Mouse (Mus musculus) midbrain, postnatal 0 days (tissue): Measurements from ENCODE around the gene Paqr7. TPM values are rescaled to one million over a fixed set of nuclear protein-coding genes. Genes with fewer than 3 reads are reported as not detected.

Source experiments
- ATAC-seq: fragments of 200-750 bp; cut with Nextera tagmentation; 2 replicates; pipeline ENCODE4 v1.8.0; 2017; ENCODE audit warnings: moderate number of reproducible peaks, mild to moderate bottlenecking, moderate TSS enrichment, moderate library complexity; ENCODE audit not compliant: low FRiP score
- DNase-seq: peaks from one replicate; pipeline ENCODE4 v3.0.0-alpha.2; 2015; ENCODE audit warnings: low spot score
- H3K27ac ChIP-seq: fragments of 300-500 bp; sonication (generic); 2 replicates; pipeline ENCODE4 v1.5.1; 2014; ENCODE audit warnings: low read depth, mild to moderate bottlenecking, low read length, mixed read lengths
- H3K27me3 ChIP-seq: fragments of 300-500 bp; sonication (generic); 2 replicates; pipeline ENCODE4 v1.6.1; 2014; ENCODE audit warnings: low read length, control low read depth, mixed read lengths; ENCODE audit not compliant: insufficient read depth
- H3K36me3 ChIP-seq: fragments of 300-500 bp; sonication (generic); 2 replicates; pipeline ENCODE4 v1.6.1; 2014; ENCODE audit warnings: low read length, control low read depth, mixed read lengths; ENCODE audit not compliant: insufficient read depth
- H3K4me1 ChIP-seq: fragments of 300-500 bp; sonication (generic); 2 replicates; pipeline ENCODE4 v1.6.1; 2014; ENCODE audit warnings: mild to moderate bottlenecking, control low read depth, antibody characterized with exemption, low read length, mixed read lengths; ENCODE audit not compliant: insufficient read depth
- H3K4me2 ChIP-seq: fragments of 300-500 bp; sonication (generic); 2 replicates; pipeline ENCODE4 v1.6.1; 2014; ENCODE audit warnings: low read depth, mild to moderate bottlenecking, low read length, mixed read lengths; ENCODE audit not compliant: poor library complexity, severe bottlenecking
- H3K4me3 ChIP-seq: fragments of 300-500 bp; sonication (generic); 2 replicates; pipeline ENCODE4 v1.5.1; 2014; ENCODE audit warnings: low read depth, mild to moderate bottlenecking, low read length, moderate library complexity
- H3K9ac ChIP-seq: fragments of 300-500 bp; sonication (generic); replicated peaks from 2 replicates; pipeline ENCODE4 v1.6.1; 2014; ENCODE audit warnings: mild to moderate bottlenecking, low read length, moderate library complexity, mixed read lengths; ENCODE audit not compliant: poor library complexity, severe bottlenecking
- H3K9me3 ChIP-seq: fragments of 300-500 bp; sonication (generic); 2 replicates; pipeline ENCODE4 v1.6.1; 2016; ENCODE audit warnings: low read length, control low read depth
- CTCF ChIP-seq: IDR thresholded peaks from 2 replicates; pipeline ENCODE4 v1.5.1; 2016; ENCODE audit warnings: antibody characterized with exemption, mild to moderate bottlenecking
- WGBS: fragments of 180-500 bp; shearing (Covaris S2); extraction: QIAGEN DNeasy Blood & Tissue Kit; methylation state at CpG from one replicate; pipeline ENCODE4 v1.1.7; 2014; 5-methylcytosine and 5-hydroxymethylcytosine counted together
- polyA plus RNA-seq: library from polyadenylated mRNA; unstranded; fragments of >200 nt; fragmentation: Nextera tagmentation; extraction: Ambion mirVana; gene quantifications from 2 replicates; pipeline ENCODE4 v1.2.1, GENCODE M21; 2015
- total RNA-seq: library from RNA; depleted of rRNA; stranded (reverse); fragments of >200 nt; gene quantifications from 2 replicates; pipeline ENCODE4 v1.2.3, GENCODE M21; 2014

The Paqr7 gene
- total and polyA plus RNA-seq, 2 experiments from 2014 or later: 38.9 to 97.8 TPM

- H3K9ac ChIP-seq: no peak overlapping the region
- WGBS: 72% methylated on average over 10 of the region's 10 CpGs
- H3K4me2 ChIP-seq: no peak overlapping the region
- no peak overlapping the region for H3K27ac ChIP-seq
- H3K36me3 ChIP-seq: peaks cover 46% of the 10 kb centered on the region
- no peaks in the 10 kb centered on the region for H3K27me3 ChIP-seq
- H3K9me3 ChIP-seq: no peaks in the 10 kb centered on the region
- no peak overlapping the region for H3K4me3 ChIP-seq
- no peak for TF ChIP-seq CTCF
- DNase-seq: peak; percentile 65
- ATAC-seq: no peak
- peaks cover under 1% of the 10 kb centered on the region; the same call in 1 of the 2 replicates for H3K4me1 ChIP-seq
Observed at GRCm38 (mm10) chr4:134538997-134539580, 42.6 kb downstream of the Paqr7 start.

- no peak for ATAC-seq
- Histone ChIP-seq H3K4me2 (no peak overlapping the region), H3K27me3 (no peaks in the 10 kb centered on the region), H3K36me3 (peaks cover 65% of the 10 kb centered on the region), H3K27ac (no peak overlapping the region), H3K9me3 (no peaks in the 10 kb centered on the region), H3K4me3 (no peak overlapping the region), H3K9ac (no peak overlapping the region), H3K4me1 (no peaks in the 10 kb centered on the region)
- DNase-seq: no peak
- no peak for TF ChIP-seq CTCF
- 94% methylated on average over 9 of the region's 9 CpGs for WGBS
Observed at GRCm38 (mm10) chr4:134542726-134543125, 46.2 kb downstream of the Paqr7 start.

GRCm38 (mm10) chr4:134543261-134543660, 46.8 kb downstream of the Paqr7 start:
- Histone ChIP-seq H3K27ac (no peak overlapping the region), H3K9me3 (no peaks in the 10 kb centered on the region), H3K4me3 (no peak overlapping the region), H3K4me1 (no peaks in the 10 kb centered on the region), H3K4me2 (no peak overlapping the region), H3K27me3 (no peaks in the 10 kb centered on the region), H3K36me3 (peaks cover 63% of the 10 kb centered on the region), H3K9ac (0 out of 2 replicates have a peak overlapping the region, but pooled peaks have one; percentile 8)
- peak; percentile 87 for DNase-seq
- 6% methylated on average over 5 of the region's 5 CpGs for WGBS
- ATAC-seq: peak; percentile 58
- TF ChIP-seq CTCF: peak; percentile 97

- Histone ChIP-seq H3K36me3 (peaks cover 46% of the 10 kb centered on the region), H3K4me3 (no peak overlapping the region), H3K4me1 (peaks cover 7% of the 10 kb centered on the region), H3K9me3 (no peaks in the 10 kb centered on the region), H3K4me2 (no peak overlapping the region), H3K27ac (no peak overlapping the region), H3K27me3 (no peaks in the 10 kb centered on the region), H3K9ac (no peak overlapping the region)
- TF ChIP-seq CTCF: no peak
- DNase-seq (no peak), ATAC-seq (no peak)
- 73% methylated on average over 9 of the region's 9 CpGs for WGBS
Observed at GRCm38 (mm10) chr4:134546814-134547705, 50.6 kb downstream of the Paqr7 start.

- Histone ChIP-seq H3K9me3 (no peaks in the 10 kb centered on the region), H3K27me3 (no peaks in the 10 kb centered on the region), H3K4me3 (no peak overlapping the region), H3K4me2 (no peak overlapping the region), H3K36me3 (peaks cover 33% of the 10 kb centered on the region), H3K9ac (no peak overlapping the region), H3K4me1 (peaks cover 7% of the 10 kb centered on the region), H3K27ac (no peak overlapping the region)
- no peak for DNase-seq
- no peak for ATAC-seq
- TF ChIP-seq CTCF: peak; percentile 60
- 58% methylated on average over 18 of the region's 18 CpGs for WGBS
Observed at GRCm38 (mm10) chr4:134548169-134548938, 51.9 kb downstream of the Paqr7 start.
